Mouse (Mus musculus): ENCODE data around the gene Slit3.

DNA sequence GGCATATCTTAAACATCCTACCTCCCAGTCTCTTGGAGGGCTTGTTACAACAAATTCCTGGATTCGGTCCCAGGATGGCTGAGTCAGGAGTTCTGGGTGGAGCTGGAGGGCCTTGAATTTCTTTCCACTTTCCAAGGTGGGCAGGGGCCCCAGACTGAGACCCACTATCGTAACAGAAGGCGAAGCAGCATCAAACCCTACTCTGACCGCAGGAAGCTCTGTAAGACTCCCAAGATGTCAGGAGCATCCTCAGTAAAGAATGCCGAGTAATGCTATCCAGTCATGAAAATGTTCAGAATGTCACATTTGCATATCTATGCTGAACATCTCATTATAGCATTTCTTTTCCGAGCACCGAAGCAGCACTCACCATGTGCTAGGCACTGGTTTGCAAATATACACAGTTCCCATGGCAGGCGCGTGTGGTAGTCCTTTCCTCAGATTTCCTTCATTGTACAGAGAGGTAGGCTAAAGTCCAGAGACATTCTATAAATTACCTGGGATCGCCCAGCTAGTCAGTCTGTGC lies 140.6 kb downstream of the Slit3 start:
- TF ChIP-seq CTCF (conservative IDR thresholded peaks at IDR 0.05; ENCODE audit: low read length) = no peak
- TF ChIP-seq POU5F1 (IDR thresholded peaks at IDR 0.05; ENCODE audit: borderline replicate concordance, low read length) = no peak
- no peak for TF ChIP-seq NANOG (IDR thresholded peaks at IDR 0.05; ENCODE audit: borderline replicate concordance, low read length)

Measured in E14TG2a.4 (cell line).